Mouse (Mus musculus) spleen, postnatal 10 days (tissue): ENCODE results near the gene Rere.

Experiments
- DNase-seq, 2 experiments: peaks; one replicate each; pipeline ENCODE4 v3.0.0; 2021 to 2022; ENCODE audit warnings: low spot score in 2 of 2

Gene Rere

GRCm38 (mm10) chr4:150346651-150347386, 65.4 kb downstream of the Rere start:
- DNase-seq: no peak

- no peak for DNase-seq
These were observed 65.9 kb downstream of the Rere start for GRCm38 (mm10) chr4:150347387-150347672.

GRCm38 (mm10) chr4:150349680-150350101, 68.2 kb downstream of the Rere start:
- no peak for DNase-seq

GRCm38 (mm10) chr4:150351419-150352075, 70.1 kb downstream of the Rere start:
- DNase-seq: no peak

- DNase-seq: no peak
These were observed 71.3 kb downstream of the Rere start for GRCm38 (mm10) chr4:150352736-150353135.

- DNase-seq: no peak
These were observed 72.0 kb downstream of the Rere start for GRCm38 (mm10) chr4:150353376-150353900.

GRCm38 (mm10) chr4:150355801-150356200, 74.4 kb downstream of the Rere start:
- DNase-seq: no peak

- no peak for DNase-seq
These were observed 80.7 kb downstream of the Rere start for GRCm38 (mm10) chr4:150361986-150362691.

GRCm38 (mm10) chr4:150362858-150363257, 81.4 kb downstream of the Rere start:
- DNase-seq: no peak

- no peak for DNase-seq
These were observed 83.3 kb downstream of the Rere start for GRCm38 (mm10) chr4:150364786-150365185.

- DNase-seq: peak in 1 of 2 experiments; percentile 67
These were observed 85.2 kb downstream of the Rere start for GRCm38 (mm10) chr4:150366510-150367208.

- DNase-seq: peak; percentile 45 to 80
These were observed 90.3 kb downstream of the Rere start for GRCm38 (mm10) chr4:150371580-150372380.

GRCm38 (mm10) chr4:150372631-150373041, 91.2 kb downstream of the Rere start:
- no peak for DNase-seq

- DNase-seq: no peak
These were observed 92.0 kb downstream of the Rere start for GRCm38 (mm10) chr4:150373111-150374109.

GRCm38 (mm10) chr4:150374651-150375447, 93.4 kb downstream of the Rere start:
- DNase-seq: peak in 1 of 2 experiments; percentile 41

GRCm38 (mm10) chr4:150375448-150375935, 94.0 kb downstream of the Rere start:
- DNase-seq: no peak

- no peak for DNase-seq
These were observed 97.9 kb downstream of the Rere start for GRCm38 (mm10) chr4:150379313-150379712.

- no peak for DNase-seq
These were observed 98.3 kb downstream of the Rere start for GRCm38 (mm10) chr4:150379772-150380171.

GRCm38 (mm10) chr4:150380273-150380672, 98.8 kb downstream of the Rere start:
- DNase-seq: no peak
